Mouse (Mus musculus): ENCODE measurements around the gene Ralgps2.

DNA sequence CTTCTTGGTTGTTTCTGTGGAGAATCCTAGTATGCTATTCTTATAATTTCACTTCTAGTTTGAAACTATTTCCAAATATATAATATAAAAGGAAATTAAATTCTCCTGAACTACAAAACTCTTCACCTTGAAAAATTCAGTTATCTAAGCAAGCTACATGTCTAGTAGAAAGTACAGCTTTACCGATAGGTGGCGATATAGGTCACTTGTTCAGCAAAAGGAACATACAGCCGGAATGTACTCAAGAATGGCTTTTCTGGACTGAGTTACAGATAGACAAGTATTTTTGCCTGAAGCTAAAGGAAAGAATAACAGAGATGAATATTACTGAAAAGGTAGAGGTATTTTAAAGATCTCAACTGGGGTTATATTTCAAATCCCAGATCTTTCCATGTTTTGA lies 22.0 kb downstream of the Ralgps2 start:
- peak; percentile 69 for TF ChIP-seq CTCF (conservative IDR thresholded peaks at IDR 0.05; ENCODE audit: low read length)
- TF ChIP-seq POU5F1 (IDR thresholded peaks at IDR 0.05; ENCODE audit: borderline replicate concordance, low read length): no peak
